Mouse (Mus musculus): ENCODE results near the gene Cntnap5b.
A peak's percentile ranks its signal among the peaks of the same experiment; 100 is the strongest.

Gene Cntnap5b

DNA sequence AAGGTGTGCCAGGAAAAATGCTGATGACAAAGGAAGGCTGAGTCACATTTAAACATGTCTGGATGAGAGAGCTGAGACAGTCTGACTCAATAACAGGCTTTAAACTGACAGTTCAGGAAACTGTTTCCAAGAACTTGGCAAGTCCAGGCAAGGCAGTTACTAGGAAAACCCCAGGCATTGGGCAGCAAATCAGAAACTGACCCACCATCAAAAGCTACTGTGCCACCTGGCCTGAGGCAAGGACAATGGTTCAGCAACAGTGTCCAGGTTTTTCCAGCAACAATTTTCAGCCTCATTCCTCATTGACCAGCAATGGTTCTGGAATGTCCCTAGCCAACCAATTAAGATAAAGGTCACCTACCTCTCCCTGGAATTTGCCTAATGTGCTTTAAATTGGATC is 399.0 kb downstream of the Cntnap5b start:
- no peak for DNase-seq (ENCODE audit: low spot score in 2 of 2)

DNA sequence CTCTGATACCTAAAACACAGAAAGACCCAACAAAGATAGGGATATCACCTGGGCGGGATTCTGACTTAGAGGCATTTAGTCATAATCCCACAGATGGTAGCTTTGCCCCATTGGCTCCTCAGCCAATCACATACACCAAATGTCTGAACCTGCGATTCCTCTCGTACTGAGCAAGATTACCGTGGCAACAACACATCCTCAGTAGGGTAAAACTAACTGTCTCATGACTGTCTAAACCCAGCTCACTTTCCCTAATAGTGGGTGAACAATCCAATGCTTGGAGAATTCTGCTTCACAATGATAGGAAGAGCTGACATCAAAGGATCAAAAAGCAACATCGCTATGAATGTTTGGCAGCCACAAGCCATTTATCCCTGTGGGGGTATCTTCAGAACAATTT is 407.5 kb downstream of the Cntnap5b start:
- no peak for DNase-seq (ENCODE audit: low spot score in 2 of 2)

DNA sequence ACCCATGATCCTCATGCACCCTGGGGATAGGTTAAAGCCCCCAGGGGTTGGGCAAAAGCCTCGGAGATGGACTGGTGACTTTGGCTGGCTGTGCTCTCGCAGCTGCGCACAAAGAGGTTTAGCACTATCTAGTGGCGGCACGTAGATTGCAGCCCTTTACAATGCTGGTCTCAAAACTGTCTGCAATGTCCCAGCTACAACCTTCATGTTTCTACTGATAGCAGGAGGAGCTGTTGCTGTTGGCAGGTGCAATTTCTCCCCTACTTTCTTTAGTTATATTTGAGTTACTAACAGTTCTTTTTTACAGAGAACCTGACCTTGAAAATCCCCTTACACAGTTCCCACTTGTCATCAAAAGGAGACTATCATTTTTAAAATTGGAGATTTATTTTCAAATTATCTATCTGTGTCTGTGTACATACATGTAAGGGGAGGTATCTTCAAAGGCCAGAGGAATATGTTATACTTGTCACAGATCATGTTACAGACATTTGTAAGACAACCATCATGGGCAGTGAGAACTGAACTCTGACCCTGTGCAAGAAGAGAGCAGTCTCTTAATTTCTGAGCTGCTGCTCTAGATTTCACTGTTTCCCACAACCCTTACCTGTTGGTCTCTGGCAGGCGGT is 459.5 kb downstream of the Cntnap5b start:
- DNase-seq (ENCODE audit: low spot score in 2 of 2): peak in 1 of 2 experiments; percentile 24

DNA sequence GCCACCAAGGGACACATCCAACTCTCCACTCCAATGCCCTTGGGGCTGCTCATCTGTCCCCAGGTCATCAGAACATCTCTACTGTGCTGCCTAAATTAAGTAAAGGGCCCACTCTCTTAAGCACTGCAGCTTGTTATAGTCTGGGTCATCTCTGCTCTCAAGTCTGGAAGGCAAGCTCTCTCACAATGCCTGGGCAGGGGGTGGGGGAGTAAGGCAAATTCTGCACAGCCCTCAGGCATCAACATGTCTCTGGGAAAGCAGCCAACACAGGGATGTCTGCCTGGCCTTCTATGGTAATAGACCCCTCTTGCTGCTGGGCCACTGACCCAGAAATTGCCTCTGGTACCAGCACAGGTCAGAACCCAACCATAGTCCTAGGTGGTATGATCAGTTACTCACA is 479.4 kb downstream of the Cntnap5b start:
- no peak for DNase-seq (ENCODE audit: low spot score in 2 of 2)

DNA sequence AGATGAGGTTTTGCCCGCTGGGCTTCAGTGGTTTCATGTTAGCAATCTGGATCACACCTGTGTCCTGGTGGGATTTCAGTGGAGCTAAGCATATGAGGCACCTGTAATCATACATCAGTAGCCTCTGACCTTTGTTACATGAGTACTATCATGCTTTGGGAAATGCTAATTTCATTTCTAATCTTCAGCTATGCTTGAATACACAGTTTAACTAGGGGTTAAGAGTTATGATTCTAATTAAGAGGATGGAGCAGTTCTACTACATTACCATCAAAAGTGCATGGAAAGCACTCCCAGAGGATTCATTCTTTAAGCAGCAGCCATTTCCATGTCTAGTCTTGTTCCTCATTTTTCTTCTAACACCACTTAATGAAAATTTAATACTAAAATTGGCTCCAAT is 538.1 kb downstream of the Cntnap5b start:
- DNase-seq (ENCODE audit: low spot score in 2 of 2): no peak

DNA sequence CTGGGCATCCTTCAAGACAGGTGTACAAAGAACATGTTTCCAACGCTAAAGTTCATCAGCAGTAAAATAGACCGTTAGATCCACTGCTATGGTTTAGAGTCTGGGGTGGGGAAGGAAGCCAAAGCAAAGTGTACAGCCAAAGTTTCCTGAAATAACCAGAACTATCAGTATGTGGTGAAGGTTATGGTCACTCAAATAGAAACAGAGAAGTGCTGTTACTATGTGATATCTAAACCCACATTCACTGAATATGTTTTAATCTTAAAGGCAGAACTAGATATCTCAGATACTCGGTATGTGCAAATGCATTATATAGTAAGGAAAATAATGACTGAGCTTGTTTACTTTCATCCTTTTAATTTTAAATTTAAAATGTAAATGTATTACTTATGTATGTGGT is 558.5 kb downstream of the Cntnap5b start:
- DNase-seq (ENCODE audit: low spot score in 2 of 2): no peak

DNA sequence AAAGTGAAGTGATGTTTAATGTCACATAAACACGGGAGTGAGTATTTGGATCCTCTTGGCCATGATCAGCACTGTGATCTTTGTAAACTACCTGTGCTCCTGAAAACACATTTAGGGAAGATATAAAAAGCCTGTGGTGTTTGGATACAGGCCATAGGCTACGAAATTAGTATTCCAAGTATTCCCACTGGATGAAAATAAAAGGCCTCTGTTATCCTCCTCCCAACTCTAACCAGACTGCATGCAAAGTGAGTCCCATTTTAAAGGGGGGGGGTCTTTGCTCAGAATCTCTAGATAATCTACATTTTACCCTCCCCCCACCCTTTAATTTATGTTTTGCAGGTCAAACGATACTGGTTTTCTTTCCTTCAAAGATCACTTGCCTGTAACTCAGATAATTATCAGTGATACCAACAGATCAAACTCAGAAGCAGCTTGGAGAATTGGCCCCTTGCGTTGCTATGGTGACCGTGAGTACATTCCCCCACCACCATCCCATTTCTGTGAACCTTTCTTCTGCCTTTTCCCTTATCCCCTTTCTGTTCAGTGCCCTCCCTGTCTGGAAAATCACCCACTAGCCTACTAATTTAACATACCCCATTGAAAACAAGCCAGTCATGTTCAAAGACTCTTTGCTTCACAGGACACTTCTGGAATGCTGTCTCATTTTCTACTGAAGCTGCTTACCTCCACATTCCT is 597.0 kb downstream of the Cntnap5b start:
- DNase-seq (ENCODE audit: low spot score in 2 of 2): no peak

DNA sequence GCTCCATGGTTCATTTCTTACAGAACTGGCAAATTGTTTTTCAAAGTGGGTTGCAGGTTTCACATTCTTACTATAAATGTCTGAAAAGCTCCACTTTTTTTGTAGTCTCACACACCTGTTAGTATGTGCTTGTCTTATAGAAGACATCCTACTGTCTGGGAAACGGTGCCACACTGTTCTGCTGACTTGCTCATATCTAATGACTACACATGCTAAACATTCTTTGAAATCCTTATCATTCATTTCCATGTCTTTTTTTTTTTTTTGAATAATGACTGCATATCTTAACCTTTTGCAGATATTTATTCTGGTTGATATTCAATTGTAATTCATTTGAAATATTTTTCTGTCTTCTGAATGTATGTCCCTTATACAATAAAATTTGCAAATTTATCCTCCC is 613.7 kb downstream of the Cntnap5b start:
- DNase-seq (ENCODE audit: low spot score in 2 of 2): no peak

DNA sequence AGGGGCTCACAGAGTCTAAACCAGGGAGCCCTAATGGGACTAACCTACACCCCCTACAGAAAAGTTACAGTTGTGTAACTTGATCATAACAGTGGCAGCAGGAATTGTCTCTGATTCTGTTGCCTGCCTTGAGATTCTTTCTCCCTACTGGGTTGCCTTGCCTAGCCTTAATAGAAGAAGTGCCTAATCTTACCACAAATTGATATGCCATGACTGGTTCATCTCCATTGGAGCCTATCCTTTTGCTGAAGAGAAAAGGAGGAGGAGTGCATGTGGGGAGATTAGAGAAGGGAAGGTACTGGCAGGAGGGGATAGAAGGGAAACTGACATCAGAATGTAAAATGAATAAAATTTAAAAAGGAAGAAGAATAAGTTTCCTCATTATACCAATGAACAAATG is 621.5 kb downstream of the Cntnap5b start:
- no peak for DNase-seq (ENCODE audit: low spot score in 2 of 2)

DNA sequence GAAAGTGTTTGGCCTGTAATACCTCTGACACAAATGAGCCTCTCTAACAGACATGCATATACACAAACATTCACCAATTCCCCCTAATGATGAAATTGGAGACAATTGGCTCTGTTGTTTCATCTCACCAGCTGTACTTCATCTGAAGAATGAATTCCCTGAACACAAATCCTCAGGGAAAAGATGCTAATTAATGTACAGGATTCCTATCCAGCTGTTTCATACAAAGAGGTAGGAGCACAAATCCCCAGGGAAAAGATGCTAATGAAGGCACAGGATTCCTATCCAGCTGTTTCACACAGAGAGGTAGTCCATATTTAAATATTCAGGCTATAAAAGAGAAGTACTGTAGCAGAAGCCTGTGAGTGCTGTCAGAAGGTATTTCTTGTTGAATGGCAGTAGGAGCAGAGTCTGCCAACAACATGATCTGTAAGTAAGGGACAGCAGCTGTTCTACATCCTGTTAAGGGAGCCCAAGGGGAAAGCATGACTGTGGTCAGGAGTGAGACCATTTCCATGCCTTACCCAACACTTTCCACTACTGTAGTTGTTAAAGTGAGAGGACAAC is 644.2 kb downstream of the Cntnap5b start:
- DNase-seq (ENCODE audit: low spot score in 2 of 2): no peak

DNA sequence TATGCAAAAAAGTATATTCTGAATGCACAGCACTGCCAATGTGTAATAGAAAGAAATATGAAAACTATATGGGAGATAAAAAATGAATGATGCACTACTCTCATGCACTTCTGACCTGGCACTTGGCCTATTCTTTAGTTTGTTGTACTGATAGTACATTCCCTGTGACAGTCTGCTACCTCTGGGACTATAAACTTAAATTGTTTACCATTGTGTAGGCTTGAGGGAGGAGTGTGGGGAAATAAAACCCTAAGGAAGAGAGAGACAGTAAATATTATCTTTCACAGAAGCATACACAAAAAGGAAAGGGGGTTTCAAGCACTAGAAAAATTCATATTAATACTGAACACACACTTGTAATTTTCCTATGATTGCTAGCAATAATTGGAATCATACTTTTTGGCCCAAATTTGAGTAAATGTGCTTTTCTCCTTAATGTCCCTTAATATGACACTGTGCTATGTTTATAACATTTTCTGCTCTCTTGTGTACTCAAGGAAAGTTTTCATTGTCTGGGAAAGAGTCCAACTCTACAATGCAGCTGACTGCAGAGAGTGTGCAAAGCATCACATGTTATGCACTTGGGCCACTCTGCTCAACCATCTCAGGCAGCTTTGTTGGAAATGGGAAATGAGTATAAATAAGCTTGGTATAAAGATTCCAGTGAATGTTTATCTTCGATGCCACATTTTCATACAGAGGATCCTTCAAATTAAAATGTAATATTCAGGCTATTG is 657.6 kb downstream of the Cntnap5b start:
- no peak for DNase-seq (ENCODE audit: low spot score in 2 of 2)

DNA sequence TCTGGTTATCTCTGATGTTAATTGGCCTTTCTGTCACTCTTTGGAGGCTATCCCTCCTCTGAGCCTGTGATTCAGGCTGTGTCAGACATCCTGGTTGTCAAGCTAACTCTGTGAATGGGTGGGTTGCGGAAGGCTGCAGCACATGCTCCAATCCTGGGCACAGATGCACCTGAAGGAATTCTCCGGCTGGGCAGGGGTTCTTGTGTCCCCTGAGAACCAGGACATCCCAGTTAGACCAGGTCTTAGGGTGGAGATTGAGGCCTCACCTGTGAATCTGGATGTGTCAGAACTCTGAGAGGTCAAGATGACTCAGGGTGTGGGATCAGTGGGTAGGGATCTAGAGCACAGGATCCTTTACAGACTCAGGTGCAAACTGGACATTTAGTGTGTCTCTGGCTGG is 691.3 kb downstream of the Cntnap5b start:
- DNase-seq (ENCODE audit: low spot score in 2 of 2): no peak

DNA sequence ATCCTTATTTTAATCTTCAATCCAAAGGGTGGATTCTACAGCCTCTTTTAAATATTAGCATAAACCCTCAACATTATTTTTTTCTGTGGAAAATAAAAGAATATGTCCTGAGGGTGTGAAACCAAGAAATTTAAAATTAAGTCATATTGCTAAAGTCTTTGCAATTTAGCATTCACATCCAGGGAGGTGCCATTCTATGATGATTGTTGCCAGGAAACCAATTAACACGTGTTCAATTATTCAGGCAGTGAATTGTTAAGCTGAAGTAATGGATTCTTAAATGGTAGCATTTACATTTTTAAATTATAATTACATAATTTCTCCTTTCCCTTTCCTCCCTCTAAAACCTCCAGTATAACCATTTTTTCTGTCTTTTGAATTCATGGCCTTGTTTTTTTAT is 692.7 kb downstream of the Cntnap5b start:
- no peak for DNase-seq (ENCODE audit: low spot score in 2 of 2)

DNA sequence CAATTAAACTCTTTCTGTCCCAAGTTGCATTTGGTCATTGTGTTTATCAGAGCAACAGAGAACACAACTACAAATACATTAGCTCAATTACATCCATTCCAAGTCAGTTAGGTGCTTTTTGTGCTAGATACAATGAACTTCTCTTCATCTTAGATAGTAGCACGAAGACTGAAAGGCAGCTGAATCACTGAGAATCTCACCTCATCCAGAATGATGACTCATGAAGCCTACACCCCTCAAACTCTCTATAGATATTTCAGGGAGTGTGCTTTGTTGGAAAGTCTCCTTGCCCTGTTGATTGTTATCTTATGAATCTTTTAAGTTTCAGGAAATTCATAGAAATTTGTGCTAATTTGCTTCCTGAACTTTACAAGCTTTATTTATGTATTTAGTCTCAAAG is 695.0 kb downstream of the Cntnap5b start:
- DNase-seq (ENCODE audit: low spot score in 2 of 2): no peak

DNA sequence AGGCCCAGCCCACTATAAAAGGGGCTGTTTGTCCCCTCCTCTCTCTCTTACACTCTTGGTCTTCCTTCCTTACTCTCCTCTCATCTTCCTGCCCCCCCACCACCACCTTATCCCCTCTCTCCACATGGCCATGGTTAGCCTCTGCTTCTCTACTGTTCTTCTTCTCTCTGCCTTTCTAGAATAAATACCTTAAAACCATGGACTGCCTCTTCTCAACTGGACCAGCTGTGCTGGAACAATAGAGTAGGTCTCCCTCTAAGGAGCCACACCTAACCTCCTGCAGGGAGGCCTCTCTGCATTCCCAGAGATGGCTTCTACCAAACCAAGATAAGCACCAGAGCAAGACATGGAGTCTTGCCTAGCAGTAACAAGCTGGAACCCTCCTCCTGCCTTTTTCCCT is 737.3 kb downstream of the Cntnap5b start:
- no peak for DNase-seq (ENCODE audit: low spot score in 2 of 2)

Data from cerebellum, postnatal 4 days (tissue).